8 mouse cellular contexts compared by ENCODE assay signal in the genomic region with DNA sequence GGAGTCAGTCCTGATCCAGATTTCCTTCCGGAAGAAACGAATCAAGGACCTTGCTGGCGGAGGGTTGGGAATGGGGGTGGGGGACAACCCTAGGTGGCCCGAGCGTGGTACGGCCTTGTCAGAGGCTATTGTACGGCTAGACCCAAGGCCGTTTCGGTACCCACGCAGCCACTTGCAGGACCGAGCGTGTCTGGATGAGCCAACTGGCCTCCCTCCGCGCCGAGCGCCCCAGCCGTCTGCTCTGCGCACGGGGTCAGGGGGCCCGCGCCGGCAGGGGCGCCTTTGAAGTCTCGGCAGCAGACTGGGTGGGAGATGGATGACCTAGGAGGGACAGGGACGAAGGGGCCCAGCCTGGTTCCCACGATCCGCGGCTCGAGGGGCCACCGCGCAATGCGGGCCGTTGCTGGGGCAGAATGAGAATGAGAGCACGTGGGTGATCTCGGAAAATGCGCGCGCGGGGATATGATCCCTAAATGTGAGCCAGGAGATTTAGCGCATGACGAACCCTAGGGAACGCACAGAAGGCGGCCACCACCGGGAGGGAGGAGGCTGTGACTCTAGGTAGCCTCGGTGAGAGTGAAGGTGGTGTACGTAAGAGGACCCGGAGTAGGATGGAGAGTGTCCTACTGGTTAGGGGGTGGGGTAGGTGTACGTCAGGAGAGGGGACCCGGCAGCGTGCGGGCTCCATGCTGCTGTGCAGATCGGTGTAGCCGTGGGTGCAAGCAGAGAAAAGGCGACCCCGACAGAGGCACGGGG.
DNase-seq lines count a peak whose midpoint lies in the region; ATAC-seq and TF ChIP-seq lines count a peak whose summit lies in the region.

No protein-coding gene starts in this region.

- no peaks in the 10 kb centered on the region for H3K36me3 ChIP-seq in heart, embryonic 16.5 days (ENCODE audit: control insufficient read depth, insufficient read depth)
- no peaks in the 10 kb centered on the region for H3K36me3 ChIP-seq in limb, embryonic 10.5 days
- no peaks in the 10 kb centered on the region for H3K36me3 ChIP-seq in midbrain, embryonic 12.5 days

- peaks cover 2% of the 10 kb centered on the region; the same call in 1 of the 2 replicates for H3K27me3 ChIP-seq in heart, embryonic 16.5 days (ENCODE audit: control insufficient read depth, insufficient read depth, low read length)
- no peaks in the 10 kb centered on the region for H3K27me3 ChIP-seq in limb, embryonic 10.5 days (ENCODE audit: low read depth, poor library complexity, severe bottlenecking)
- peaks cover 69% of the 10 kb centered on the region for H3K27me3 ChIP-seq in midbrain, embryonic 12.5 days

- H3K4me1 ChIP-seq in cortical plate, adult 2 months (ENCODE audit: control insufficient read depth, insufficient read depth, low read length): no peaks in the 10 kb centered on the region
- H3K4me1 ChIP-seq in heart, embryonic 16.5 days (ENCODE audit: control insufficient read depth, insufficient read depth, low read length): peaks cover 8% of the 10 kb centered on the region
- peaks cover 37% of the 10 kb centered on the region for H3K4me1 ChIP-seq in limb, embryonic 10.5 days
- peaks cover 17% of the 10 kb centered on the region; the same call in 1 of the 2 replicates for H3K4me1 ChIP-seq in midbrain, embryonic 12.5 days

- H3K4me3 ChIP-seq in cortical plate, adult 2 months (ENCODE audit: insufficient read depth, low read length): 0 out of 2 replicates have a peak overlapping the region, but pooled peaks have one; percentile 13
- peak overlapping the region; percentile 69 for H3K4me3 ChIP-seq in heart, embryonic 16.5 days (ENCODE audit: low read length)
- H3K4me3 ChIP-seq in limb, embryonic 10.5 days: peak overlapping the region; percentile 76
- peak overlapping the region; percentile 54 for H3K4me3 ChIP-seq in midbrain, embryonic 12.5 days

- peak; percentile 45 for ATAC-seq in heart, embryonic 16.5 days (replicated peaks; ENCODE audit: extremely low read depth, insufficient read depth, low FRiP score)
- peak; percentile 89 for ATAC-seq in midbrain, embryonic 12.5 days (ENCODE audit: low FRiP score, low read depth)

- DNase-seq in cerebellum, postnatal 14 days: peak; percentile 39 to 44
- DNase-seq in cerebellum, adult 9-11 months: no peak
- peak; percentile 3 to 9 for DNase-seq in B cell, adult 2 months
- DNase-seq in limb, embryonic 10.5 days (ENCODE audit: low spot score): peak; percentile 82
- DNase-seq in testis, postnatal 10 days (ENCODE audit: low spot score): peak; percentile 48

- WGBS in heart, embryonic 16.5 days: under 1% methylated on average over 56 of the region's 56 CpGs
- WGBS in limb, embryonic 10.5 days: under 1% methylated on average over 56 of the region's 56 CpGs
- WGBS in midbrain, embryonic 12.5 days: under 1% methylated on average over 56 of the region's 56 CpGs

- peak overlapping the region; percentile 75 for H3K9ac ChIP-seq in heart, embryonic 16.5 days (ENCODE audit: low read length)
- H3K9ac ChIP-seq in midbrain, embryonic 12.5 days (replicated peaks): peak overlapping the region; percentile 66

- H3K27ac ChIP-seq in cortical plate, adult 2 months (ENCODE audit: insufficient read depth, low read length): no peak overlapping the region
- H3K27ac ChIP-seq in heart, embryonic 16.5 days (ENCODE audit: low read length): no peak overlapping the region
- H3K27ac ChIP-seq in limb, embryonic 10.5 days: peak overlapping the region; percentile 98
- no peak overlapping the region for H3K27ac ChIP-seq in midbrain, embryonic 12.5 days (replicated peaks)

- TF ChIP-seq CTCF in cortical plate, adult 2 months (IDR thresholded peaks at IDR 0.05; ENCODE audit: extremely low read depth, insufficient read depth, low read length): no peak

- TF ChIP-seq POLR2A in cortical plate, adult 2 months (IDR thresholded peaks at IDR 0.05; ENCODE audit: extremely low read depth, insufficient read depth, low read length): no peak

- H3K9me3 ChIP-seq in heart, embryonic 16.5 days (replicated peaks; ENCODE audit: control insufficient read depth, low read length): no peaks in the 10 kb centered on the region
- no peaks in the 10 kb centered on the region for H3K9me3 ChIP-seq in limb, embryonic 10.5 days (replicated peaks)
- H3K9me3 ChIP-seq in midbrain, embryonic 12.5 days: no peaks in the 10 kb centered on the region

- H3K4me2 ChIP-seq in heart, embryonic 16.5 days (ENCODE audit: low read depth, low read length): peak overlapping the region; percentile 100
- peak overlapping the region; percentile 96 for H3K4me2 ChIP-seq in midbrain, embryonic 12.5 days (replicated peaks)

Comparison
In these comparisons a context has a peak if more than half of its experiments do, and no peak if none do; other contexts are left out.
1. H3K4me3 ChIP-seq: peak in every context shown above with its lines; median percentile 76 in limb, embryonic 10.5 days; 69 in heart, embryonic 16.5 days; 54 in midbrain, embryonic 12.5 days; 13 in cortical plate, adult 2 months.